Mouse (Mus musculus) layer of hippocampus, adult 11-12 months (tissue): ENCODE data around the gene Adad2.

ENCODE experiments used
- DNase-seq: peaks from one replicate; pipeline ENCODE4 v3.0.0; 2022; ENCODE audit warnings: low spot score

The Adad2 gene

GRCm38 (mm10) chr8:119612471-119612870 is at the start of gene Adad2:
Gene Adad2, plus strand, starts transcription at chr8:119612747.
- no peak for DNase-seq

- no peak for DNase-seq
These were observed 48.7 kb upstream of the Adad2 start for GRCm38 (mm10) chr8:119563849-119564251.

GRCm38 (mm10) chr8:119566367-119566766 is 46.2 kb upstream of the Adad2 start:
- no peak for DNase-seq

- no peak for DNase-seq
These were observed 44.3 kb upstream of the Adad2 start for GRCm38 (mm10) chr8:119568251-119568650.

- no peak for DNase-seq
These were observed 43.6 kb upstream of the Adad2 start for GRCm38 (mm10) chr8:119568951-119569350.

- DNase-seq: no peak
These were observed 42.7 kb upstream of the Adad2 start for GRCm38 (mm10) chr8:119569881-119570280.

- DNase-seq: no peak
These were observed 41.4 kb upstream of the Adad2 start for GRCm38 (mm10) chr8:119571135-119571534.

- DNase-seq: no peak
These were observed 40.1 kb upstream of the Adad2 start for GRCm38 (mm10) chr8:119572411-119572810.

GRCm38 (mm10) chr8:119574437-119575365 is 37.8 kb upstream of the Adad2 start, which contains the start of the genes Hsdl1 and Dnaaf1:
Gene Hsdl1, minus strand, starts transcription at chr8:119575183.
Gene Dnaaf1, plus strand, starts transcription at chr8:119575235.
- DNase-seq: peak; percentile 94

GRCm38 (mm10) chr8:119575366-119575726 is 37.2 kb upstream of the Adad2 start:
- DNase-seq: no peak

GRCm38 (mm10) chr8:119579096-119579495 is 33.5 kb upstream of the Adad2 start:
- no peak for DNase-seq

- no peak for DNase-seq
These were observed 31.9 kb upstream of the Adad2 start for GRCm38 (mm10) chr8:119580441-119581161.

GRCm38 (mm10) chr8:119585901-119586300 is 26.6 kb upstream of the Adad2 start:
- DNase-seq: no peak

GRCm38 (mm10) chr8:119588321-119588720 is 24.2 kb upstream of the Adad2 start:
- no peak for DNase-seq

- DNase-seq: no peak
These were observed 23.7 kb upstream of the Adad2 start for GRCm38 (mm10) chr8:119588844-119589243.

- DNase-seq: no peak
These were observed 22.2 kb upstream of the Adad2 start for GRCm38 (mm10) chr8:119590348-119590747.

- DNase-seq: no peak
These were observed 21.1 kb upstream of the Adad2 start for GRCm38 (mm10) chr8:119591456-119591855.

GRCm38 (mm10) chr8:119603771-119604170 is 8.8 kb upstream of the Adad2 start:
- DNase-seq: no peak

- no peak for DNase-seq
These were observed 8.1 kb upstream of the Adad2 start for GRCm38 (mm10) chr8:119604398-119604803.

- peak; percentile 93 for DNase-seq
These were observed 7.6 kb upstream of the Adad2 start, which contains the start of gene Taf1c for GRCm38 (mm10) chr8:119604996-119605395. Gene Taf1c, minus strand, starts transcription at chr8:119605222.

- DNase-seq: no peak
These were observed 6.3 kb upstream of the Adad2 start for GRCm38 (mm10) chr8:119606224-119606623.

- DNase-seq: no peak
These were observed 2.5 kb downstream of the Adad2 start for GRCm38 (mm10) chr8:119615096-119615495.

- no peak for DNase-seq
These were observed 3.8 kb downstream of the Adad2 start for GRCm38 (mm10) chr8:119616358-119616757.
